Mouse (Mus musculus) liver, adult 2 months (tissue): ENCODE results near the gene Ankdd1a. TPM values are rescaled to one million over a fixed set of nuclear protein-coding genes. Genes with fewer than 3 reads are reported as not detected.

Experiments
- DNase-seq: peaks from one replicate; pipeline ENCODE4 v3.0.0-alpha.2; 2011; ENCODE audit warnings: low read depth, low spot score; ENCODE audit errors: extremely low read depth
- H3K27ac ChIP-seq: fragments of 200-500 bp; replicated peaks from 2 replicates; pipeline ENCODE4 v1.5.1; 2012; ENCODE audit warnings: low read depth, mild to moderate bottlenecking, control low read depth, inconsistent platforms, low read length; ENCODE audit not compliant: insufficient read depth
- H3K27me3 ChIP-seq: fragments of 200-500 bp; 2 replicates; pipeline ENCODE4 v1.6.1; 2012; ENCODE audit warnings: mild to moderate bottlenecking, moderate library complexity, low read length, inconsistent platforms; ENCODE audit not compliant: control insufficient read depth, insufficient read depth
- H3K36me3 ChIP-seq: fragments of 200-500 bp; 2 replicates; pipeline ENCODE4 v1.6.1; 2012; ENCODE audit warnings: low read length, inconsistent platforms; ENCODE audit not compliant: control insufficient read depth, insufficient read depth
- H3K4me1 ChIP-seq: fragments of 200-500 bp; 2 replicates; pipeline ENCODE4 v1.6.1; 2011; ENCODE audit warnings: low read length; ENCODE audit not compliant: control insufficient read depth, insufficient read depth
- H3K4me3 ChIP-seq: fragments of 200-500 bp; 2 replicates; pipeline ENCODE4 v1.5.1; 2011; ENCODE audit warnings: low read depth, mild to moderate bottlenecking, control low read depth, low read length, moderate library complexity; ENCODE audit not compliant: insufficient read depth
- H3K79me2 ChIP-seq: fragments of 200-500 bp; 2 replicates; pipeline ENCODE4 v1.6.1; 2012; ENCODE audit warnings: inconsistent platforms, mild to moderate bottlenecking, low read length, moderate library complexity; ENCODE audit not compliant: control insufficient read depth, insufficient read depth
- H3K9ac ChIP-seq: fragments of 200-500 bp; 2 replicates; pipeline ENCODE4 v1.6.1; 2012; ENCODE audit warnings: low read depth, mild to moderate bottlenecking, control low read depth, inconsistent platforms, low read length
- CTCF ChIP-seq: fragments of 200-500 bp; IDR thresholded peaks from 2 replicates; pipeline ENCODE4 v1.5.1; 2011; ENCODE audit warnings: low read depth, low read length, control low read depth
- POLR2A ChIP-seq: fragments of 200-500 bp; IDR thresholded peaks from 2 replicates; pipeline ENCODE4 v1.6.1; 2011; ENCODE audit warnings: low read length, control low read depth; ENCODE audit not compliant: insufficient read depth; ENCODE audit errors: extremely low read depth
- WGBS: fragments of 180-500 bp; shearing (Covaris S2); methylation state at CpG from one replicate; pipeline ENCODE4 v1.1.7; 2018; 5-methylcytosine and 5-hydroxymethylcytosine counted together
- polyA plus RNA-seq: library from polyadenylated mRNA; depleted of rRNA; stranded (reverse); fragments of >200 nt; gene quantifications from 2 replicates; pipeline ENCODE4 v1.2.3, GENCODE M21; 2012
- total RNA-seq: library from RNA; depleted of rRNA; stranded (reverse); fragments of >200 nt; gene quantifications from 2 replicates; pipeline ENCODE4 v1.2.3, GENCODE M21; 2014

The Ankdd1a gene
- total and polyA plus RNA-seq, 2 experiments, result not detected

DNA sequence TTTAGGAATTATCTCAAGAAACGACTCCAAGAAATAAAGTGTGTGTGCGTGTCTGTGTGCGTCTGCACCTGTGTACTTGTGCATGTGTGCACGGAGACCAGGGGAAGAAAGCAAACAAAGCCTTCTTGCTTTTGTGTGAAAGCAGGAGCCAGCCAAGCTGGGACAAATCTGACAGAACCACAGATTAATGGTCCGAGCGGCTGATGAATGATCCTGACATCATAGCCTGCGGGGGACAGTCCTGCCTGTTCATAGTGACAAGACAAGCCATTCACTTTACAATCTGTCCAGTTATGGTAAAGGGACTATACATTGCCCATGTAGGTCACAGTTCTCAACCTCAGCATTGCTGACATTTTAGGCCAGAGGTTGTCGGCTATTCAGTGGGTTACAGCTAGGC is 28.3 kb upstream of the Ankdd1a start:
- H3K27me3 ChIP-seq, result no peaks in the 10 kb centered on the region
- H3K9ac ChIP-seq, result no peak overlapping the region
- H3K79me2 ChIP-seq, result no peaks in the 10 kb centered on the region
- H3K4me3 ChIP-seq, result no peak overlapping the region
- no peak for TF ChIP-seq POLR2A
- TF ChIP-seq CTCF, result no peak
- WGBS, result 82% methylated on average over 8 of the region's 8 CpGs
- H3K27ac ChIP-seq, result 0 out of 2 replicates have a peak overlapping the region, but pooled peaks have one; percentile 2
- peaks cover 2% of the 10 kb centered on the region; the same call in 1 of the 2 replicates for H3K4me1 ChIP-seq
- no peaks in the 10 kb centered on the region for H3K36me3 ChIP-seq
- DNase-seq, result no peak

DNA sequence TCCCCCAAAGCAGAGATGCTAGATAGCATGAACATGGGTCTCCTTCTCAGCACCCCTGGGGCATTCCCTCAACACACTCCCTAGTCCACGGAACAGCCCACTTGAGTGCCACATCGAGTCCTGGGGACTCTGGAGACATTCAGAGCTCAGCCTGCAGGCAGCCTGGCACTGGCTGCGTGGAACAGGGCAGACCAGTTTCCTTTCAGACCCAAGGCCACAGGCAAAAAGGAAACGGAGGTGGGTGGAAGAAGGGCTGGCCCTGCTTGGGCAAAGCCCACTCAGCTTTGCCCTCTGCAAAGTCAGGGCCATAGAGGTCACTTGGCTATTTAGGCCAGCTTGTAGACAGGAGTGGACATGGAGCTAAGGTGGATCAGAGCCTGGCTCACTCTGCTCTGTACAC is 27.9 kb upstream of the Ankdd1a start:
- 76% methylated on average over 4 of the region's 4 CpGs for WGBS
- peak overlapping the region; percentile 2; the same call in 1 of the 2 replicates for H3K27ac ChIP-seq
- TF ChIP-seq CTCF (no peak), POLR2A (no peak)
- H3K27me3 ChIP-seq, result no peaks in the 10 kb centered on the region
- H3K36me3 ChIP-seq, result no peaks in the 10 kb centered on the region
- H3K4me3 ChIP-seq, result no peak overlapping the region
- no peak overlapping the region for H3K9ac ChIP-seq
- DNase-seq, result no peak
- H3K79me2 ChIP-seq, result no peaks in the 10 kb centered on the region
- peaks cover 2% of the 10 kb centered on the region; the same call in 1 of the 2 replicates for H3K4me1 ChIP-seq

DNA sequence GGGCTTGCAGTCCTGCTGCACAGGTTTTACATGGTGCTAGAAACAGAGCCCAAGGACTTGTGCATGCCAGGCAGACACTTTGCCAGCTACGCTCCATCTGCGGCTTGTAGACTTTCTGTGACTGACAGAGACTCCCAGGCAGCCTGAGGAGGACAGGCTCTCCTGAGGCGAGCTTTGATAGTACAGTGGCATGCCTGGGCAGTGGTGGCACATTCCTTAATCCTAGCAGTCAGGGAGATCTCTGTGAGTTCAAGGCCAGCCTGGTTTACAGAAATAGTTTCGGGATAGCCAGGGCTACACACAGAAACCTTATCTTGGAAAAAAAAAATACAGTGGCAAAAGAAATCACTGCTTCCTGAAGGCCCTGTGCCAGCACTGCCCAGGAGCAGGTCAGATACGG is 27.1 kb upstream of the Ankdd1a start:
- Histone ChIP-seq H3K27me3 (no peaks in the 10 kb centered on the region), H3K9ac (no peak overlapping the region), H3K4me1 (peaks cover 2% of the 10 kb centered on the region; the same call in 1 of the 2 replicates), H3K36me3 (no peaks in the 10 kb centered on the region), H3K27ac (peak overlapping the region; percentile 52), H3K4me3 (no peak overlapping the region), H3K79me2 (no peaks in the 10 kb centered on the region)
- WGBS, result 78% methylated on average over 5 of the region's 5 CpGs
- TF ChIP-seq CTCF (no peak), POLR2A (no peak)
- no peak for DNase-seq

DNA sequence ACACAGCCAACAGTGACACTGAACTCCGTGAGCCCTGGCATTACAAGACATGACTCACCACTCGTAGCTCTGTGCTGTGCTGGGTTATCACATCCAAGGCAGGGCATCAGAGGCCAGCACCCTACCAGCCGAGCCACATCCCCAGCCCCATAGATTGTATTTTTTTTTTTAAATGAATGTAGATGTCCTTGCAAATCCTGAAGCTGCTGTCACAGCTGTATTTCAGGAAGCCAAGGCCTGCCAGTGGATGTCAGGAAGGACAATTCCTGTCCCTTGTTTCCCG is 26.4 kb upstream of the Ankdd1a start:
- no peak overlapping the region for H3K9ac ChIP-seq
- H3K27me3 ChIP-seq, result no peaks in the 10 kb centered on the region
- H3K27ac ChIP-seq, result peak overlapping the region; percentile 68
- TF ChIP-seq CTCF (no peak), POLR2A (no peak)
- no peaks in the 10 kb centered on the region for H3K79me2 ChIP-seq
- 57% methylated on average over 4 of the region's 4 CpGs for WGBS
- no peak for DNase-seq
- H3K36me3 ChIP-seq, result no peaks in the 10 kb centered on the region
- no peak overlapping the region for H3K4me3 ChIP-seq
- peaks cover under 1% of the 10 kb centered on the region; the same call in 1 of the 2 replicates for H3K4me1 ChIP-seq

DNA sequence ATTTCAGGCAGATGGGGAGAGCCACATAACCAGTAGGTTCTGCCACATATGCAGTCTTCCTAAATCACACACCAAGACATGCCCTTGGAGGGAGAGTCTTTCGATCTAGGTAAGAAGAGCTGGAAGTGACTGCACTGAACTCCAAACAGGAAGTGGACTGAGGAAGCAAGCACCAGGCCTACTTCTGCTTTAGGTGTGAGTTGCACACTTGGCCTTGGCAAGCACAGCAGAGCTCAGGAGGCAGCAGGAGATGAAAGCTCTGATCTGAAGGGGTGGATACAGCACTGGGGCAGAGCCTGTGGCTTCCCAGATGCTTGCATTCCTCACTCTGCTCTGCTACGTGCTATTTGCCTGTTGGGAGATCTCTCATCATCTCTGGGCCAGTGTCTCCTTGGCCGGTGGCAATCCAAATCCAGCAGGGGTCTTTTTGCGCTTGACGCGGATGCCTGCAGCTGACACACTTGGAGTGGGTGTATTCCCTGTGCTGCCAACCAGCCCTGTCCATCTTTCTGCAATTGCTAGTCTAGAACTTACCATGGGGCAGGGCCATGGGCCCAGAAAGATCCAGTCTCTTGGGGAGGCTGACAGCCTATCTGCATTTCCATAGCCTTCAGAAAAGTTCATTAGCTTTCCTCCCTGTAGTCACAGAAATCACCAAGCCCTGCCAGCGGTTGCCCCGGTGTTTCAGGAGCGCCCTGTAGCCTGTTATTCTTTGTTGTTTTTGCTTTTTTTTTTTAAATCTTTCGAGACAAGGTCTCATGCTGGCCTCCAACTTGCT is 25.8 kb upstream of the Ankdd1a start:
- H3K9ac ChIP-seq, result no peak overlapping the region
- no peak overlapping the region for H3K4me3 ChIP-seq
- WGBS, result 79% methylated on average over 10 of the region's 10 CpGs
- no peaks in the 10 kb centered on the region; the same call in 1 of the 2 replicates for H3K4me1 ChIP-seq
- TF ChIP-seq POLR2A, result no peak
- no peaks in the 10 kb centered on the region for H3K36me3 ChIP-seq
- H3K79me2 ChIP-seq, result no peaks in the 10 kb centered on the region
- H3K27ac ChIP-seq, result peak overlapping the region; percentile 68
- H3K27me3 ChIP-seq, result no peaks in the 10 kb centered on the region
- peak; percentile 32 for DNase-seq

DNA sequence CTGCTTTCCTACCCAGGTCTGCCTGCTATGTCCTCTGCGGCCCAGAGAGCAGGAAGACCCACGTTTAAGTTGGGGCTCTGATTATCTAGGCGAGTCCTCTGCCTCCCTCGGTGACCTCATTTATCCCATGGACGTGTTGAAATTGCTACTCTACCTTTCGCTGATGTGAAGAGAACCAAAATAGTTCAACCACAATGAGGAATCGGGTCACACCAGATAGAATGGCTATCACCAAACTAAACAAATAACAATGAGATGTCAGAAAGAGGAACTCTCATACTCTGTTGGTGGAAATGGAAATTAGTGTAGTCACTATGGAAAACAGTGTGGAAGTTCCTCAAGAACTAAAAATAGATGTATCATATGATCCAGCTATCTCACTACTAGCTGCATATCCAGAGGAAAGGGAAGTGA is 22.1 kb upstream of the Ankdd1a start:
- TF ChIP-seq CTCF (no peak), POLR2A (no peak)
- 61% methylated on average over 7 of the region's 7 CpGs for WGBS
- peak overlapping the region; percentile 31 for H3K9ac ChIP-seq
- peak; percentile 49 for DNase-seq
- peak overlapping the region; percentile 94 for H3K27ac ChIP-seq
- H3K27me3 ChIP-seq, result no peaks in the 10 kb centered on the region
- no peak overlapping the region for H3K4me3 ChIP-seq
- H3K36me3 ChIP-seq, result no peaks in the 10 kb centered on the region
- H3K4me1 ChIP-seq, result no peaks in the 10 kb centered on the region
- no peaks in the 10 kb centered on the region for H3K79me2 ChIP-seq
